Mouse (Mus musculus): ENCODE measurements around the gene Helz2. TPM values are rescaled to one million over a fixed set of nuclear protein-coding genes. Genes with fewer than 3 reads are reported as not detected.
"Not testable (repeated sequence)": the region's sequence is repeated elsewhere in the genome, so short reads cannot be mapped to it uniquely, and the experiment has no call there.

Helz2 gene
- polyA plus RNA-seq, 1 experiment: 67.3 TPM

DNA sequence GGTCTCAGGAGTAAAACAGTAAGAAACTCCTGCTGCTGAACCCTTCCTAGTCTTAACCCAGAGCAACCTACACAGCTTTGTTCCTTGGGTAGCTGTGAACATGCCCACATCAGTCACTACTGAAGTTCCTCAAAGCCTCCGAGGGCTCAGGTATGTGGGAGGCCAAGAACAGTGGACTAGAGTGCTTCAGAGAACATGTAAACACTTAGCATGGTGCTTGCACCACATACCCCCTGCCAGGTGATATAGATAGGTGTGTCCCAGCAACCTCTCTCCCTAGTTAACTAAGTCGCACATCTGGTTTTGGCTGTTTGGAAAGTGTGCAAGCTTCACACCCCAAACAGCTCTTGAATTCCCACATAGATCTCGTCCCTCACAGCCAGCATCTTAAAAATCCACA lies 40.2 kb downstream of the Helz2 start:
- WGBS: 61% methylated on average over 3 of the region's 3 CpGs
- Histone ChIP-seq H3K36me3 (ENCODE audit: control insufficient read depth, insufficient read depth, low read length) (peaks cover 14% of the 10 kb centered on the region), H3K27me3 (ENCODE audit: control insufficient read depth, insufficient read depth, low read length) (no peaks in the 10 kb centered on the region), H3K27ac (ENCODE audit: insufficient read depth, low read depth, low read length) (peak overlapping the region; percentile 90), H3K4me1 (ENCODE audit: control insufficient read depth, insufficient read depth, insufficient read length, low read length) (peaks cover 38% of the 10 kb centered on the region), H3K4me3 (ENCODE audit: low read depth, low read length) (peak overlapping the region; percentile 63)
- no peak for TF ChIP-seq POLR2A (IDR thresholded peaks at IDR 0.05; ENCODE audit: low read depth, low read length)
- TF ChIP-seq CTCF (IDR thresholded peaks at IDR 0.05; ENCODE audit: extremely low read depth, insufficient read length, insufficient replicate concordance, low read depth, low read length): no peak

DNA sequence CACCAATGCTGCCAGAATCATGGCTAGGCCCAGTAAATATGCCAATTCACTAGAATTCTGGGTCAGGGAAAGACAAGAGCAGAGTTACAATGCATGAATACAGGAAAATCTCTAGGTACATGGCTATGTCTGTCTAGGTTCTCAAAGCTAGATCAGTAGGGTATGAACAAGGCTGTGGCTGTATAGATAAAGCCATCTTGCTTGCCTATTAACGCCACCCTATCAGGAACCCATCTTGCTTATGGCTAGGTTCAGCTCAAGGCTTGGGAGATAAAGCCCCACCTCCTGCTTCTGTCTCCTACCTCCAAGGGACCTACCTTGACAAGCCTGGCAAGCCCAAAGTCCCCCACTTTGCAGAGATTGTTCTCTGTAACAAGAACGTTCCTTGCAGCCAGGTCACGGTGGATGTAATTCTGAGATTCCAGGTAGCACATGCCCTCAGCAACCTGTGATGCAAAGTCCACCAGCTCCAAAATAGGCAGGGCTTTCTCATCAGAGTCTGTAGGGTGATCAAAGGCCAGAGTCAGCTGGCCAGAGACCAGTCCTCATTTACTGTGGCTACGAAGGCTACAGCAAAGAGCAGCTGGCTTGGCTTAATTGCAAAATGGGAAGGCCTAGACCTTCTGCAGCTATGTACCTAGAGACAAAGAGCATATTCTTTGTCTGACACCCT lies 45.1 kb downstream of the Helz2 start:
- 30% methylated on average over 4 of the region's 4 CpGs for WGBS
- Histone ChIP-seq H3K4me1 (ENCODE audit: control insufficient read depth, insufficient read depth, insufficient read length, low read length) (peaks cover 22% of the 10 kb centered on the region; the same call in 1 of the 2 replicates), H3K27ac (ENCODE audit: insufficient read depth, low read depth, low read length) (peak overlapping the region; percentile 70), H3K36me3 (ENCODE audit: control insufficient read depth, insufficient read depth, low read length) (peaks cover 14% of the 10 kb centered on the region), H3K27me3 (ENCODE audit: control insufficient read depth, insufficient read depth, low read length) (no peaks in the 10 kb centered on the region), H3K4me3 (ENCODE audit: low read depth, low read length) (no peak overlapping the region)
- TF ChIP-seq CTCF (IDR thresholded peaks at IDR 0.05; ENCODE audit: extremely low read depth, insufficient read length, insufficient replicate concordance, low read depth, low read length) (no peak), POLR2A (IDR thresholded peaks at IDR 0.05; ENCODE audit: low read depth, low read length) (no peak)

- WGBS: 78% methylated on average over 3 of the region's 3 CpGs
- peaks cover 6% of the 10 kb centered on the region for H3K36me3 ChIP-seq (ENCODE audit: control insufficient read depth, insufficient read depth, low read length)
- no peak overlapping the region for H3K27ac ChIP-seq (ENCODE audit: insufficient read depth, low read depth, low read length)
- H3K4me1 ChIP-seq (ENCODE audit: control insufficient read depth, insufficient read depth, insufficient read length, low read length): peaks cover 18% of the 10 kb centered on the region
- no peak for TF ChIP-seq POLR2A (IDR thresholded peaks at IDR 0.05; ENCODE audit: low read depth, low read length)
- TF ChIP-seq CTCF (IDR thresholded peaks at IDR 0.05; ENCODE audit: extremely low read depth, insufficient read length, insufficient replicate concordance, low read depth, low read length): no peak
- H3K4me3 ChIP-seq (ENCODE audit: low read depth, low read length): no peak overlapping the region
- H3K27me3 ChIP-seq (ENCODE audit: control insufficient read depth, insufficient read depth, low read length): no peaks in the 10 kb centered on the region
Measured at GRCm38 (mm10) chr2:181193044-181193443, 48.8 kb downstream of the Helz2 start.

- H3K27ac ChIP-seq (ENCODE audit: insufficient read depth, low read depth, low read length): no peak overlapping the region
- peaks cover 4% of the 10 kb centered on the region for H3K36me3 ChIP-seq (ENCODE audit: control insufficient read depth, insufficient read depth, low read length)
- no peak for TF ChIP-seq POLR2A (IDR thresholded peaks at IDR 0.05; ENCODE audit: low read depth, low read length)
- TF ChIP-seq CTCF (IDR thresholded peaks at IDR 0.05; ENCODE audit: extremely low read depth, insufficient read length, insufficient replicate concordance, low read depth, low read length): no peak
- WGBS: 68% methylated on average over 4 of the region's 4 CpGs
- H3K4me3 ChIP-seq (ENCODE audit: low read depth, low read length): no peak overlapping the region
- H3K27me3 ChIP-seq (ENCODE audit: control insufficient read depth, insufficient read depth, low read length): no peaks in the 10 kb centered on the region
- peaks cover 15% of the 10 kb centered on the region for H3K4me1 ChIP-seq (ENCODE audit: control insufficient read depth, insufficient read depth, insufficient read length, low read length)
Measured at GRCm38 (mm10) chr2:181191936-181192335, 49.9 kb downstream of the Helz2 start.

- H3K27ac ChIP-seq (ENCODE audit: insufficient read depth, low read depth, low read length); H3K36me3 ChIP-seq (ENCODE audit: control insufficient read depth, insufficient read depth, low read length); H3K27me3 ChIP-seq (ENCODE audit: control insufficient read depth, insufficient read depth, low read length); H3K4me3 ChIP-seq (ENCODE audit: low read depth, low read length): not testable (repeated sequence)
- 57% methylated on average over 4 of the region's 4 CpGs for WGBS
- H3K4me1 ChIP-seq (ENCODE audit: control insufficient read depth, insufficient read depth, insufficient read length, low read length): peaks cover 11% of the 10 kb centered on the region
Measured at GRCm38 (mm10) chr2:181191385-181191784, 50.4 kb downstream of the Helz2 start.

GRCm38 (mm10) chr2:181189321-181189720 lies 52.5 kb downstream of the Helz2 start:
- no peak overlapping the region for H3K4me3 ChIP-seq (ENCODE audit: low read depth, low read length)
- peak overlapping the region; percentile 86 for H3K27ac ChIP-seq (ENCODE audit: insufficient read depth, low read depth, low read length)
- H3K4me1 ChIP-seq (ENCODE audit: control insufficient read depth, insufficient read depth, insufficient read length, low read length): peaks cover 8% of the 10 kb centered on the region
- 69% methylated on average over 1 of the region's 1 CpGs for WGBS
- TF ChIP-seq CTCF (IDR thresholded peaks at IDR 0.05; ENCODE audit: extremely low read depth, insufficient read length, insufficient replicate concordance, low read depth, low read length): no peak
- TF ChIP-seq POLR2A (IDR thresholded peaks at IDR 0.05; ENCODE audit: low read depth, low read length): no peak
- H3K36me3 ChIP-seq (ENCODE audit: control insufficient read depth, insufficient read depth, low read length): peaks cover 4% of the 10 kb centered on the region; the same call in 1 of the 2 replicates
- no peaks in the 10 kb centered on the region for H3K27me3 ChIP-seq (ENCODE audit: control insufficient read depth, insufficient read depth, low read length)

DNA sequence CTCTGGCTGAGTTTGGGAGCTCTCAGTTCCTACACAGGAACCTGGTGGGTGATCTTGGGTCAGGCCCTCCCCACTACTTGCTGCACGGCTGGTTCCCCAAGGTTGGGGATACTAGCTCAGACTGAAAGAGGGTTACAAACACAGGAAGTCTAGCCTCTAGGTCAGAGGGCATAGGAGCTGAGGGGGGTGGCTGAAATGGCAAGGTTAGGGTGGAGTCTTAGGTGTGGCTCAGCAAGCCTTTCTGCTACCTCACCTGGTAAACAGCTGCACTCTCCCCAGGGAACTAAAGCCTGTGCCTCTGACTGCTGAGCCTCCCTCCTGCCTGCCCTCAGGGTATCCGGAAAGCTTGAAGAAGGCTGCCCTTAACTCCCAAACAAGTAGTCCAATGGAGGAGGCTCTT lies 53.1 kb downstream of the Helz2 start:
- peaks cover 8% of the 10 kb centered on the region for H3K4me1 ChIP-seq (ENCODE audit: control insufficient read depth, insufficient read depth, insufficient read length, low read length)
- H3K4me3 ChIP-seq (ENCODE audit: low read depth, low read length): peak overlapping the region; percentile 6; the same call in 1 of the 2 replicates
- H3K36me3 ChIP-seq (ENCODE audit: control insufficient read depth, insufficient read depth, low read length): peaks cover 4% of the 10 kb centered on the region; the same call in 1 of the 2 replicates
- H3K27me3 ChIP-seq (ENCODE audit: control insufficient read depth, insufficient read depth, low read length): no peaks in the 10 kb centered on the region
- 27% methylated on average over 2 of the region's 2 CpGs for WGBS
- no peak for TF ChIP-seq CTCF (IDR thresholded peaks at IDR 0.05; ENCODE audit: extremely low read depth, insufficient read length, insufficient replicate concordance, low read depth, low read length)
- no peak for TF ChIP-seq POLR2A (IDR thresholded peaks at IDR 0.05; ENCODE audit: low read depth, low read length)
- H3K27ac ChIP-seq (ENCODE audit: insufficient read depth, low read depth, low read length): peak overlapping the region; percentile 86
